Mouse (Mus musculus): ENCODE data around the gene Srpk1. TPM values are rescaled to one million over a fixed set of nuclear protein-coding genes. Genes with fewer than 3 reads are reported as not detected.

Srpk1 gene
- polyA plus RNA-seq, 1 experiment from 2014 or later: 55.2 TPM

- TF ChIP-seq CTCF (IDR thresholded peaks at IDR 0.05; ENCODE audit: low read depth): no peak
- Histone ChIP-seq H3K27ac (ENCODE audit: low read depth, low read length) (peak overlapping the region; percentile 64; the same call in 1 of the 2 replicates), H3K36me3 (ENCODE audit: control insufficient read depth, insufficient read depth) (peaks cover 19% of the 10 kb centered on the region), H3K4me2 (replicated peaks; ENCODE audit: low read depth) (no peak overlapping the region), H3K9ac (ENCODE audit: low read depth, low read length) (no peak overlapping the region), H3K27me3 (replicated peaks; ENCODE audit: control insufficient read depth, insufficient read depth, low read length) (no peaks in the 10 kb centered on the region), H3K4me3 (ENCODE audit: low read depth, low read length) (no peak overlapping the region), H3K9me3 (ENCODE audit: control insufficient read depth) (no peaks in the 10 kb centered on the region), H3K4me1 (replicated peaks; ENCODE audit: control insufficient read depth, insufficient read depth, low read length) (0 out of 2 replicates have a peak, but pooled peaks cover 4% of the 10 kb centered on the region)
- ATAC-seq: no peak
- 45% methylated on average over 7 of the region's 7 CpGs for WGBS
These were observed 4.4 kb downstream of the Srpk1 start for GRCm38 (mm10) chr17:28618124-28618523.

GRCm38 (mm10) chr17:28617636-28618035, 4.9 kb downstream of the Srpk1 start:
- H3K27me3 ChIP-seq (replicated peaks; ENCODE audit: control insufficient read depth, insufficient read depth, low read length): no peaks in the 10 kb centered on the region
- H3K9ac ChIP-seq (ENCODE audit: low read depth, low read length): no peak overlapping the region
- no peaks in the 10 kb centered on the region for H3K9me3 ChIP-seq (ENCODE audit: control insufficient read depth)
- no peak for TF ChIP-seq CTCF (IDR thresholded peaks at IDR 0.05; ENCODE audit: low read depth)
- 73% methylated on average over 10 of the region's 10 CpGs for WGBS
- H3K4me2 ChIP-seq (replicated peaks; ENCODE audit: low read depth): no peak overlapping the region
- ATAC-seq: no peak
- H3K4me1 ChIP-seq (replicated peaks; ENCODE audit: control insufficient read depth, insufficient read depth, low read length): 0 out of 2 replicates have a peak, but pooled peaks cover 4% of the 10 kb centered on the region
- H3K36me3 ChIP-seq (ENCODE audit: control insufficient read depth, insufficient read depth): peaks cover 19% of the 10 kb centered on the region
- H3K4me3 ChIP-seq (ENCODE audit: low read depth, low read length): no peak overlapping the region
- 0 out of 2 replicates have a peak overlapping the region, but pooled peaks have one; percentile 31 for H3K27ac ChIP-seq (ENCODE audit: low read depth, low read length)

GRCm38 (mm10) chr17:28615332-28615731, 7.2 kb downstream of the Srpk1 start:
- Histone ChIP-seq H3K27me3 (replicated peaks; ENCODE audit: control insufficient read depth, insufficient read depth, low read length) (no peaks in the 10 kb centered on the region), H3K4me3 (ENCODE audit: low read depth, low read length) (no peak overlapping the region), H3K36me3 (ENCODE audit: control insufficient read depth, insufficient read depth) (peaks cover 19% of the 10 kb centered on the region), H3K4me1 (replicated peaks; ENCODE audit: control insufficient read depth, insufficient read depth, low read length) (0 out of 2 replicates have a peak, but pooled peaks cover 4% of the 10 kb centered on the region), H3K27ac (ENCODE audit: low read depth, low read length) (peak overlapping the region; percentile 75), H3K4me2 (replicated peaks; ENCODE audit: low read depth) (no peak overlapping the region), H3K9ac (ENCODE audit: low read depth, low read length) (no peak overlapping the region), H3K9me3 (ENCODE audit: control insufficient read depth) (no peaks in the 10 kb centered on the region)
- 51% methylated on average over 4 of the region's 4 CpGs for WGBS
- peak; percentile 79 for ATAC-seq
- no peak for TF ChIP-seq CTCF (IDR thresholded peaks at IDR 0.05; ENCODE audit: low read depth)

DNA sequence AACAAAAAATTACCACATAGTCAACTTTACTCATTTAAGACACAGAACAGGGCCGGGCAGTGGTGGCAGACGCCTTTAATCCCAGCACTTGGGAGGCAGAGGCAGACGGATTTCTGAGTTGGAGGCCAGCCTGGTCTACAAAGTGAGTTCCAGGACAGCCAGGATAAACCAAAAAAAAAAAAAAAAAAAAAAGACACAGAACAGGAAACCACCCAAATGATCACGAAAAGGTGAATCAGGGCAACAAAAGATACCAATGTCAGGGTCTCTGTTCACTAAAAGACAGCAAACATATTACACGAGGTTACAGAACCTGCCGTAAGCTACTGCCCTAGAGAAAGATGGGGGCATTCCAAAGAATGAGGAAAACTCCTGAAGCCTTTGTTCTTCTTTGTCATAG, 9.4 kb downstream of the Srpk1 start:
- H3K9ac ChIP-seq (ENCODE audit: low read depth, low read length): no peak overlapping the region
- no peaks in the 10 kb centered on the region for H3K27me3 ChIP-seq (replicated peaks; ENCODE audit: control insufficient read depth, insufficient read depth, low read length)
- WGBS: 80% methylated on average over 6 of the region's 6 CpGs
- no peaks in the 10 kb centered on the region for H3K9me3 ChIP-seq (ENCODE audit: control insufficient read depth)
- no peak for TF ChIP-seq CTCF (IDR thresholded peaks at IDR 0.05; ENCODE audit: low read depth)
- no peak overlapping the region for H3K4me2 ChIP-seq (replicated peaks; ENCODE audit: low read depth)
- H3K4me3 ChIP-seq (ENCODE audit: low read depth, low read length): no peak overlapping the region
- ATAC-seq: no peak
- H3K4me1 ChIP-seq (replicated peaks; ENCODE audit: control insufficient read depth, insufficient read depth, low read length): 0 out of 2 replicates have a peak, but pooled peaks cover 4% of the 10 kb centered on the region
- no peak overlapping the region for H3K27ac ChIP-seq (ENCODE audit: low read depth, low read length)
- peaks cover 12% of the 10 kb centered on the region for H3K36me3 ChIP-seq (ENCODE audit: control insufficient read depth, insufficient read depth)

- TF ChIP-seq CTCF (IDR thresholded peaks at IDR 0.05; ENCODE audit: low read depth): no peak
- H3K4me2 ChIP-seq (replicated peaks; ENCODE audit: low read depth): no peak overlapping the region
- no peak overlapping the region for H3K4me3 ChIP-seq (ENCODE audit: low read depth, low read length)
- no peak overlapping the region for H3K27ac ChIP-seq (ENCODE audit: low read depth, low read length)
- H3K36me3 ChIP-seq (ENCODE audit: control insufficient read depth, insufficient read depth): peaks cover 15% of the 10 kb centered on the region
- no peaks in the 10 kb centered on the region for H3K27me3 ChIP-seq (replicated peaks; ENCODE audit: control insufficient read depth, insufficient read depth, low read length)
- H3K4me1 ChIP-seq (replicated peaks; ENCODE audit: control insufficient read depth, insufficient read depth, low read length): 0 out of 2 replicates have a peak, but pooled peaks cover 4% of the 10 kb centered on the region
- WGBS: 58% methylated on average over 2 of the region's 2 CpGs
- H3K9me3 ChIP-seq (ENCODE audit: control insufficient read depth): no peaks in the 10 kb centered on the region
- no peak overlapping the region for H3K9ac ChIP-seq (ENCODE audit: low read depth, low read length)
- no peak for ATAC-seq
These were observed 9.9 kb downstream of the Srpk1 start for GRCm38 (mm10) chr17:28612603-28613002.

GRCm38 (mm10) chr17:28609543-28609942, 13.0 kb downstream of the Srpk1 start:
- Histone ChIP-seq H3K4me1 (replicated peaks; ENCODE audit: control insufficient read depth, insufficient read depth, low read length) (no peaks in the 10 kb centered on the region), H3K36me3 (ENCODE audit: control insufficient read depth, insufficient read depth) (peaks cover 32% of the 10 kb centered on the region), H3K27me3 (replicated peaks; ENCODE audit: control insufficient read depth, insufficient read depth, low read length) (no peaks in the 10 kb centered on the region), H3K9me3 (ENCODE audit: control insufficient read depth) (no peaks in the 10 kb centered on the region), H3K27ac (ENCODE audit: low read depth, low read length) (no peak overlapping the region), H3K9ac (ENCODE audit: low read depth, low read length) (no peak overlapping the region), H3K4me3 (ENCODE audit: low read depth, low read length) (no peak overlapping the region), H3K4me2 (replicated peaks; ENCODE audit: low read depth) (no peak overlapping the region)
- WGBS: 58% methylated on average over 3 of the region's 3 CpGs
- TF ChIP-seq CTCF (IDR thresholded peaks at IDR 0.05; ENCODE audit: low read depth): peak; percentile 56
- ATAC-seq: no peak

All from intestine, postnatal 0 days (tissue).